Mouse (Mus musculus): ENCODE results near the gene Arid3b. TPM values are rescaled to one million over a fixed set of nuclear protein-coding genes. Genes with fewer than 3 reads are reported as not detected.

Arid3b gene
- polyA plus RNA-seq, 1 experiment = 93.0 TPM

DNA sequence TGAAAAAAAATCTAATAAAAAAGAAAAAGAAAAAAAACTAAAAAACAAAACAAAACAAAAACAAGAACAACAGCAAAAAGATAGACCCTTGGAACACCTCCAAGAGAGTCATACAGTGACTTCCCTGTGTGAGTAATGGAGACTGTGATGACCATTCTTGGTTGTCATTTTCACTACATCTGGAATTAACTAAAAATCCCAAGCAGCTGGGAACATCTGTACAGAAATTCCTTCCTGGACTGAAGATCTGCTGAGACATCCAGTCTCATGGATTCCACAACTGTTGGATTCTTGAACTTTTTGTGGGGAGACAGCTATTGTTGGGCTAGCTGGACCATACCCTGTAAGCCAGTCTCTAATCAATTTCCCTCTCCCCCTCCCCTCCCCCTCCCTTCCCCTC is 27.7 kb upstream of the Arid3b start:
- TF ChIP-seq CTCF (IDR thresholded peaks at IDR 0.05; ENCODE audit: low read depth, low read length) (no peak), EP300 (IDR thresholded peaks at IDR 0.05; ENCODE audit: insufficient read depth, low read depth, low read length) (no peak), POLR2A (IDR thresholded peaks at IDR 0.05; ENCODE audit: insufficient read depth, low read length) (no peak)
- Histone ChIP-seq H3K36me3 (ENCODE audit: control insufficient read depth, insufficient read depth, low read length, poor library complexity, severe bottlenecking) (no peaks in the 10 kb centered on the region), H3K27ac (ENCODE audit: insufficient read depth, low read length) (no peak overlapping the region), H3K4me1 (ENCODE audit: control insufficient read depth, insufficient read depth, low read length) (no peaks in the 10 kb centered on the region), H3K9ac (ENCODE audit: low read depth, poor library complexity, severe bottlenecking) (no peak overlapping the region), H3K9me3 (replicated peaks; ENCODE audit: control insufficient read depth, insufficient read depth, low read length, poor library complexity, severe bottlenecking) (no peaks in the 10 kb centered on the region), H3K27me3 (ENCODE audit: control insufficient read depth, insufficient read depth, low read length, poor library complexity, severe bottlenecking) (no peaks in the 10 kb centered on the region; the same call in 1 of the 2 replicates), H3K4me3 (ENCODE audit: low read depth, low read length) (no peak overlapping the region)

GRCm38 (mm10) chr9:57861951-57862471 is 25.4 kb upstream of the Arid3b start:
- Histone ChIP-seq H3K9ac (ENCODE audit: low read depth, poor library complexity, severe bottlenecking) (no peak overlapping the region), H3K9me3 (replicated peaks; ENCODE audit: control insufficient read depth, insufficient read depth, low read length, poor library complexity, severe bottlenecking) (no peaks in the 10 kb centered on the region), H3K27me3 (ENCODE audit: control insufficient read depth, insufficient read depth, low read length, poor library complexity, severe bottlenecking) (no peaks in the 10 kb centered on the region; the same call in 1 of the 2 replicates), H3K4me3 (ENCODE audit: low read depth, low read length) (no peak overlapping the region), H3K27ac (ENCODE audit: insufficient read depth, low read length) (no peak overlapping the region), H3K36me3 (ENCODE audit: control insufficient read depth, insufficient read depth, low read length, poor library complexity, severe bottlenecking) (no peaks in the 10 kb centered on the region), H3K4me1 (ENCODE audit: control insufficient read depth, insufficient read depth, low read length) (no peaks in the 10 kb centered on the region)
- peak; percentile 47 for TF ChIP-seq CTCF (IDR thresholded peaks at IDR 0.05; ENCODE audit: low read depth, low read length)
- TF ChIP-seq EP300 (IDR thresholded peaks at IDR 0.05; ENCODE audit: insufficient read depth, low read depth, low read length) = no peak
- no peak for TF ChIP-seq POLR2A (IDR thresholded peaks at IDR 0.05; ENCODE audit: insufficient read depth, low read length)

DNA sequence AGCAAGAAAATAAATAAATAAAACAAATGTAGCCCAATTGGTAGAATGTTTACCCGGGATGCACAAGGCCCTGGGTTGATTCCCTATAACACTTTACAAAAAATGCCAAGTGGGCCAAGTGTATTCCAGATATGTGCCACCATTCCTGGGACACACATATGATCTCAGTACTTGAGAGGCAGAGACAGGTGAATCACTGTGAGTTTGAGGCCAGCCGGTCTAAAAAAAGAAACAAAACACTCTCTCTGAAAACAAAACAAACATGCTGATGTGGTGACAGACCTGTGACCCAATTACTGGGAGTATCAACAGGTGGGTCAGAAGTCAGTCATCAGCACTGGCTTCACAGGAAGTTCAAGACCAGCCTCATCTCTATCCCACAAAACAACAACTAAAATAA is 19.9 kb upstream of the Arid3b start:
- no peaks in the 10 kb centered on the region for H3K4me1 ChIP-seq (ENCODE audit: control insufficient read depth, insufficient read depth, low read length)
- H3K27me3 ChIP-seq (ENCODE audit: control insufficient read depth, insufficient read depth, low read length, poor library complexity, severe bottlenecking) = no peaks in the 10 kb centered on the region
- H3K9ac ChIP-seq (ENCODE audit: low read depth, poor library complexity, severe bottlenecking) = no peak overlapping the region
- no peaks in the 10 kb centered on the region for H3K9me3 ChIP-seq (replicated peaks; ENCODE audit: control insufficient read depth, insufficient read depth, low read length, poor library complexity, severe bottlenecking)
- H3K36me3 ChIP-seq (ENCODE audit: control insufficient read depth, insufficient read depth, low read length, poor library complexity, severe bottlenecking) = no peaks in the 10 kb centered on the region
- TF ChIP-seq EP300 (IDR thresholded peaks at IDR 0.05; ENCODE audit: insufficient read depth, low read depth, low read length) (no peak), CTCF (IDR thresholded peaks at IDR 0.05; ENCODE audit: low read depth, low read length) (no peak), POLR2A (IDR thresholded peaks at IDR 0.05; ENCODE audit: insufficient read depth, low read length) (no peak)
- H3K27ac ChIP-seq (ENCODE audit: insufficient read depth, low read length) = no peak overlapping the region
- no peak overlapping the region for H3K4me3 ChIP-seq (ENCODE audit: low read depth, low read length)

DNA sequence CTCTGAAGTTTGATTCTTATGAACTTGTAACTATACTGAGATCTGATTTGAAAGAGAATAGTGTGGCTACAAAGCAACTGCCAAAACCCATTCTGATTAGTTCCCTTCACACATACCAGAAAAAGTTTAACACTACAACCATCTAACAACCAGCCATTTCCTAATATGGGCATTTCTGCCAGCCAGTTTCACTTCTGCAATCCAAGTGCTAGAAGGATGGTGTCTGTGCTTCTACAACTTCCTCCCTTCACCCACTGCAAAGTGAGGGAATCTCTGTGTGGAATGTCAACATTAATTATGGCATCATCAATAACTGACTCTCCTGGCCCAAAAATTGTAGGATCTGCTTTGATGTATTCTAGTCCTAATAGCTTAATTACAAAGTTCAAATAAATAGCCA is 17.7 kb upstream of the Arid3b start:
- Histone ChIP-seq H3K4me1 (ENCODE audit: control insufficient read depth, insufficient read depth, low read length) (no peaks in the 10 kb centered on the region), H3K27me3 (ENCODE audit: control insufficient read depth, insufficient read depth, low read length, poor library complexity, severe bottlenecking) (no peaks in the 10 kb centered on the region), H3K9me3 (replicated peaks; ENCODE audit: control insufficient read depth, insufficient read depth, low read length, poor library complexity, severe bottlenecking) (no peaks in the 10 kb centered on the region), H3K9ac (ENCODE audit: low read depth, poor library complexity, severe bottlenecking) (no peak overlapping the region), H3K27ac (ENCODE audit: insufficient read depth, low read length) (no peak overlapping the region), H3K4me3 (ENCODE audit: low read depth, low read length) (no peak overlapping the region), H3K36me3 (ENCODE audit: control insufficient read depth, insufficient read depth, low read length, poor library complexity, severe bottlenecking) (no peaks in the 10 kb centered on the region)
- TF ChIP-seq POLR2A (IDR thresholded peaks at IDR 0.05; ENCODE audit: insufficient read depth, low read length) (no peak), CTCF (IDR thresholded peaks at IDR 0.05; ENCODE audit: low read depth, low read length) (no peak), EP300 (IDR thresholded peaks at IDR 0.05; ENCODE audit: insufficient read depth, low read depth, low read length) (no peak)

DNA sequence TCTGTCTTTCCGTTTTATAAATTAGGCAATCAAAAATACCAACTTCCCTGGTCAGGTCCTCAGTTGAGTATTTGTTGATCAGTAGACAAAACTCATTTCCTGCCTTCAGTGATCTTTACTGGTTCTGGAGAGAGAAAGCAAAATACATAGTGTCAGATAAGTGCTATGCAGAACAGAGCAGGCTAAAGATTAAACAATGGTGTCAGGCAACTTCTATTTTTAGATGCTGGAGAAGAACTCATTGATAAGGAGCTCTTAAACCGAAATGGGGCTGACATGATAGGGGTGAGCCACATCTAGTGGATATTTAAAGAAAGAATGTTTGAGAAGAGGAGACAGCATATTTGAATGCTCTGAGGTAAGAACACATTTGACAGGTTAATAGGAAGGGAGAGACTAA is 2.4 kb upstream of the Arid3b start:
- Histone ChIP-seq H3K27ac (ENCODE audit: insufficient read depth, low read length) (no peak overlapping the region), H3K4me3 (ENCODE audit: low read depth, low read length) (no peak overlapping the region), H3K9ac (ENCODE audit: low read depth, poor library complexity, severe bottlenecking) (no peak overlapping the region), H3K27me3 (ENCODE audit: control insufficient read depth, insufficient read depth, low read length, poor library complexity, severe bottlenecking) (no peaks in the 10 kb centered on the region), H3K4me1 (ENCODE audit: control insufficient read depth, insufficient read depth, low read length) (peaks cover 2% of the 10 kb centered on the region), H3K9me3 (replicated peaks; ENCODE audit: control insufficient read depth, insufficient read depth, low read length, poor library complexity, severe bottlenecking) (no peaks in the 10 kb centered on the region), H3K36me3 (ENCODE audit: control insufficient read depth, insufficient read depth, low read length, poor library complexity, severe bottlenecking) (no peaks in the 10 kb centered on the region)
- no peak for TF ChIP-seq EP300 (IDR thresholded peaks at IDR 0.05; ENCODE audit: insufficient read depth, low read depth, low read length)
- no peak for TF ChIP-seq CTCF (IDR thresholded peaks at IDR 0.05; ENCODE audit: low read depth, low read length)
- TF ChIP-seq POLR2A (IDR thresholded peaks at IDR 0.05; ENCODE audit: insufficient read depth, low read length) = no peak

GRCm38 (mm10) chr9:57835841-57836514 is 615 bp downstream of the Arid3b start:
- TF ChIP-seq CTCF (IDR thresholded peaks at IDR 0.05; ENCODE audit: low read depth, low read length) = no peak
- no peak for TF ChIP-seq POLR2A (IDR thresholded peaks at IDR 0.05; ENCODE audit: insufficient read depth, low read length)
- no peak for TF ChIP-seq EP300 (IDR thresholded peaks at IDR 0.05; ENCODE audit: insufficient read depth, low read depth, low read length)
- H3K27me3 ChIP-seq (ENCODE audit: control insufficient read depth, insufficient read depth, low read length, poor library complexity, severe bottlenecking) = no peaks in the 10 kb centered on the region
- peak overlapping the region; percentile 91 for H3K9ac ChIP-seq (ENCODE audit: low read depth, poor library complexity, severe bottlenecking)
- no peaks in the 10 kb centered on the region for H3K9me3 ChIP-seq (replicated peaks; ENCODE audit: control insufficient read depth, insufficient read depth, low read length, poor library complexity, severe bottlenecking)
- peaks cover 4% of the 10 kb centered on the region for H3K4me1 ChIP-seq (ENCODE audit: control insufficient read depth, insufficient read depth, low read length)
- 0 out of 2 replicates have a peak overlapping the region, but pooled peaks have one; percentile 30 for H3K27ac ChIP-seq (ENCODE audit: insufficient read depth, low read length)
- peaks cover 5% of the 10 kb centered on the region; the same call in 1 of the 2 replicates for H3K36me3 ChIP-seq (ENCODE audit: control insufficient read depth, insufficient read depth, low read length, poor library complexity, severe bottlenecking)
- H3K4me3 ChIP-seq (ENCODE audit: low read depth, low read length) = peak overlapping the region; percentile 94

Data from ES-Bruce4 (cell line).